Mouse (Mus musculus): Measurements from ENCODE around the gene Sgo2a.
"Not testable (repeated sequence)": the region's sequence is repeated elsewhere in the genome, so short reads cannot be mapped to it uniquely, and the experiment has no call there.

Gene Sgo2a

DNA sequence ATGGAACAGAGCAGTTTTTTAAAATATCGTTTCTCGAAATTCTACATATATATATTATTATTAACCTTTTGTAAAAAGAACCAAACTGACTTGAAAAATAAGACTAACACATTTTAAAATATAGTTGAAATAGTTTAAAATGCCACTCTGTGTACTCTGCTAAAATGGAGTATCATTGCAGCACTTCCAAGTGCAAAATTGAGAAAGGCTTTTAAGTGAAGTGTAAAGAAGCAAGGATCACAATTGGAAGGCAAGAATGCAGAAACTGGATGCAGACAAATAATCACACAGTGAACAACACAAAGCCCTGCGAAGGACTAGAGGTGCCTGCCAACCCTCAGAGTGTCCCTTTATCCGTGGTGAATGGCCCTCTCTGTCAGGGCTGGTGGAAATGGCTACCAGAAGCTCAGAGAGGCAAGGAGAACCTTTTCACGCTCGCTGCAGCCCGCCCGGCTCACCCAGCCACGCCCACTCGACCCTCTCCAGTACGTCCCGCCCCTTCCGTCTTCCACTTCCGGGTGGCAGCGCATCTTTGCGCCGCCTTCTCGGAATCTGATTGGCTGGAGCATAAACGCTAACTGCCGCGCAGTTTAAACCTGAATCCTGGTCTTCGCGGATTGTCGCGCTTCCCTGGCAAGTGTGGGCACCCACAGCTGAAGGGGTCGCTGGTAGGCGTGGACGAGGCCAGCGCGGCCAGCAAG is at the start of gene Sgo2a:
TSS of gene Sgo2a (plus strand) at position 540 of the 701 bp plus-strand sequence.
- peak; percentile 92 for DNase-seq

DNA sequence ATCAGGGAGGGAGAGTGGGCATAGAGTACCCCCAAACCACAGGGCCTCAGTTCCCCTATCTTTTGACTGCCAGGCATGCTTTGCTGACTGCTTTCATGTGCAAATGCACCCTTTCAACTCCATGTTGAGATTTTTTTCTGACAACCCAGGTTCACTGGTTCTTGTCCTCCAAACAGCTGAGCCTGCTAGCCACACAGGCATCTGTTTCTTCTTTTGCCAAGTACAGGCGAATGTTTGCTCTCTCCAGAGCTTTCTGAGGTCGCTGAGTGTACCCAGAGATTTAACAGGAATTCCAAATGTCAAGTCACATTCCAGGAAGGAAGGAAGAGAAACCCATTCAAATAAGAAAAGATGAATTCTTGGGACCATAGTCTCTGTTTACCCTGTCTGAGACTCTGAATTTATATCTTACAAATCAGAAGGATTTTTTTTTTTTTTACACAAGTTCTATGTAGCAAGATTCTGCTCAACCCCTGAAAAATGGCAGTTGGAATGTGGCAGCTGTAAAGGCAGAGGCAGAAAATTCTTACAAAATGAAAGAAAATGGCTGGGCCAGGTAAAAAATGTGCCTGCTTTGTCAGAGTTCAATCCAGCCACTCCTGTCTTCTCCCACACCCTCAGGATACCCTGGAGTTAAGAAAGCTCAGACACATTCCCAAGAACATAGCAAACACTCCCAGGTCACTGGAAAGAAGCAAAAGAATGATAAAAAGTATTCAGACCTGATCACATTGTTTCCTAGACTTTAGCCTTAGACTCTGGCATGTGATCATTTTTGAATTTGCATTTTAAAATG is 48.0 kb upstream of the Sgo2a start:
- no peak for DNase-seq

DNA sequence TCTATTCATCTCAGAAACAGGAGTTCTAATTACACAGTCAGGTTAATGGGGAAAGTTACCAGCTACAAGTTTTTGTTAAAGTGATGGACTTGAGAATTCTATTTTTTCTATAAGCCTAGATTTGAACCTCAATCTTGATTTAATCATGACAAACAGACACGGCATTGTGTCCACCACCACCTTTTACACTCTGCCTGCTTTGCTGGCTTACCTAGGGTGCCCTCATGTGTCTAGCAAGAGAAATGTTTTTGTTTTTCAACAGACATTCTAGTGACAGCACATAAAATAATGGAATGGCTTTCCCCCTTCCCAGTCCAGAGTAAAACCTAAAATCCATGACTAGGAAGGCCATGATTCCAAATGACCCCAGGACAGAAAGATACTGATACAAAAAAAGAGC is 46.6 kb upstream of the Sgo2a start:
- peak; percentile 11 for DNase-seq

DNA sequence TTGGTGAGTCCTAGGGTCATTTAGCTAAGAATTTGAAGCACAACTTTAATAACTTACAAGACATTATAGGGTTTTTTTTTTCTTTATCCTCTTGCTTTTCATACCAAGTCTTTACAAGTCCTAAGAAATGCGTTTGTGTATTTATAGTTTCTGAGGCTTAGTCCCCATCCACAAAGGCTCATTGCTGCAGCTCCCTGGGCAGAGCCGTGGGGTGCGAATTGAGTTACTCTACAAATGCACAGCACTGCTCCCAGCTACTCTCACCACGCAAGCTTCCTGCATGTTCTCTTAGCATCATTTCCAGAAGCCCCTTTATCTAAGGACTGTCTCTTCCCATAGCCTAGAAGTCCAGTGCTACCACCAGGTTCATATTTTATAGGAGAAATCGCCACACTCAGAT is 46.1 kb upstream of the Sgo2a start:
- no peak for DNase-seq

DNA sequence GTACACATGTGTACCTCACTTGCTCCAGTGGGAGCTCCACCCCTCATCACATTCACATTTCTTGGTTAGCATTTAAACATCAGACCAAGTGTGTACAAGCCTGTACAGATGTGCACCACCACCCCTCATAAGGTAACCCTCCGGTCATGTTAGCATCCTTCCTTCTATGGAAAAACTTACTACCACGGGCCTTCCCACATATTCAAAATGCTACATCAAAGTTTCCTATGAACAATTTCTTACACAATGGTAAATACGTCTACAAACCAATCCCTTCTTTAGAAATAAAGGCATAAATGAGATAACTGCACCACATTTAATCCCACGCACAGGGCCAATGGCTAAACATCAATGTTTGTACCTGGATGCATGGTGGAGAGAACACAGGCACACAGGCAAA is 43.3 kb upstream of the Sgo2a start:
- DNase-seq: no peak

DNA sequence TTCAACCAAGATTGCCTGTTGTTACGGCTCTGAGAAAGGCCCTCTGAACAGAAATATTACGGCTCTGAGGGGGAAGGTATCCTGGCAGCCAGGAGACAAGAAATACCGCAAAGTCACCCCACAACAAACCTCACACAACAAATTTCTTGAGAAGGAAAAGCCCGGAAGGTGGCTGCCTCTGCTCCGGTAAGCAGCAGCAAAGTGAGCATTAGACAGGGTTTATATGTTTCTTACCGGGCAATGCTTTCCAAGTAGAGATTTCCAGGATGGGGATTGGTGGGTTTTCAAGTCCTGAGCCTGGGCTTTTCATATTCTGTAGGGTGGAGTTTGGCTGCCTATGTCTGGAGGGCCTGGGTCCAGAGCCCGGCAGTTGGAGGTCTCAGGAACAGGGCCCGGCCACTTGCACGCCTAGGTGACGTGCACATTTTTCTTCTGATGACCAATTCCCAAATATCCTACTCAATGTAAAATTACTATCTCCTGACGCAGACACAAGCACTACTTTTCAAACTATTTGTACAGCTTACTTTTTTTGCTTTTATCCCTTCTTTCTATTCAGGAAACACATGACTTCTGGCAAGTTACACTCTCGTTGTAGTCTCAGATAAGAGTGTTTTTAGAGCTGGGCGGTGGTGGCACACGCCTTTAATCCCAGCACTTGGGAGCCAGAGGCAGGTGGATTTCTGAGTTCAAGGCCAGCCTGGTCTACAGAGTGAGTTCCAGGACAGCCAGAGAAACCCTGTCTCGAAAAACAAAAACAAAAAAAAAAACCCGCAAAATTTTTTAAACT is 42.0 kb upstream of the Sgo2a start:
- DNase-seq: no peak

DNA sequence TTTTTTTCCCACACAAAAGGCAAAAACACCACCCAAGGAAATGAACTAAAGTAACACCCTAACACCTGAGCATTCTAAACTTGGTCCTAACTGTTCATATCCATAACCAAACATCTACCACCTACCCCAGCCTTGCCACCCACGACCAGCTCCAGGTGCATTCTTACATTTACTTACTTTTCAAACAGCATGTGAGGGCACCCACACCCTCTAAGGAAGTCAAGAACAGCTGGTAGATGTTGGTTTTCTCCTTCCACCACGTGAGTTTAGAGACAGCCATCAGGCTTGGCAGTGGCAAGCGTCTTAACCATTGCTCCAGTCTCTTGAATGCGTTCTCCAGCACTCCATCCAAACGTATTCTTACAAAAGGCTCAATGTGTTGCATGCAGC is 41.4 kb upstream of the Sgo2a start:
- no peak for DNase-seq

DNA sequence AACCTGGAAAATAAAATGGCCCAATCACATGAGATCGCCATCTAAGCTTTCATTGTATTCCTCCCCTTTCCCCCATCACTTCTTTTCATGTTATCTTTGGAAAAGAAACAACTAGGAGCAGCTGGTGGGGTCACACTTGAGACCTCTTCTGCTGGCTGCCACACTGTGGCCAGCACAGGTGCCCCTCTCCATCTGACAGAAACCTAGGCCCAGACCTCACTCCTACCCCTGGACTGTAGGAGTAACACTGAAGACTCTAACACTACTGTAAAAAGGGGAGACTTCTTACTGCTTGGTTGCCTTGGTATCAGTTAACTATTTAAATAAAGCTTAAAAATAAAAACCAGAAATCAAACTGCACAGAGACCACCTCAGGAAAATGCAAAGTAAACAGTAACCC is 40.0 kb upstream of the Sgo2a start:
- no peak for DNase-seq

DNA sequence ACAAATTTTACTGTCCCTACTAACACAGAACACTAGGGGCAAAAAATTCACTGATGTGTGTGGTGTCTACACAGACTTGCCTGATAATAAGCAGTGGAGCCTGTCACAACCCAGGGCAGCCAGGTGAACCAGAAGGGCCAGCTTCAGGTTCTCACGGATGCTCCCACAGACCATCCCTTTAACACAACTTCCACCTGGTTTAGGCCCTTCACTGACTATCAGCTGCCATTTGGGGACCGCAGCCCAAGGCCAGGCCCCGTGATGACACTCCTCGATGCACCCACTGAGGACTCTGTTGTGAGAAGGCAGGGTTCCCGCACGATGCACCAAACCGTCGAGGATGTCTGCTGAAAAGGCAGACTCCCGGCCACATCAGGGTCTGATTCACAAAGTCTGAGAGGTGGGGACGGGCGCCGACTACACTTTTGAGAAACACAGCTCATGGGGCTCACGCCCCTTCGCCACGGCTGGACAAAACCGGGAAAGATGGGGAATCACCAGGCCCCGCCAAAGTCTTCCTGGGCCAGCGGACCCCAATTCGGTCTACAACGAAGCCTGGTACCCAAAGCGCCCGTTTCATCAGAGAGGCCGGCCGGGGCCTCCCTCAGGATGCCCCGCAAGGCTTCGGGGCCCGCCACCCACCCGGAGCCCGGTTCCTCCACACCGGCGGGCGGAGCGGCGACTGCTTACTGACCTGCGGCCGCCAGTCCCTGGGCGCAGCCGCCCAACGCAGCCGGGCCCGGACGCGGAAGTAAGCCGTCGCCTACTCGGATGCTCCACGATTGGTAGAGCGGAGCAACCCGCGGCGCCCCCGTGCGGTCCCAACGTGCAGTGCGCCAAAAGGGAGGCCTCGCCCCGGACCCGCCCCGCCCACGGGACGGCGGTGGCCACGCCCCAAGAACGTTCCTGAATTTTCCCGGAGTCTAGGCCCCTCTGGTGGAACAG is 26.2 kb upstream of the Sgo2a start:
- DNase-seq: peak; percentile 94

DNA sequence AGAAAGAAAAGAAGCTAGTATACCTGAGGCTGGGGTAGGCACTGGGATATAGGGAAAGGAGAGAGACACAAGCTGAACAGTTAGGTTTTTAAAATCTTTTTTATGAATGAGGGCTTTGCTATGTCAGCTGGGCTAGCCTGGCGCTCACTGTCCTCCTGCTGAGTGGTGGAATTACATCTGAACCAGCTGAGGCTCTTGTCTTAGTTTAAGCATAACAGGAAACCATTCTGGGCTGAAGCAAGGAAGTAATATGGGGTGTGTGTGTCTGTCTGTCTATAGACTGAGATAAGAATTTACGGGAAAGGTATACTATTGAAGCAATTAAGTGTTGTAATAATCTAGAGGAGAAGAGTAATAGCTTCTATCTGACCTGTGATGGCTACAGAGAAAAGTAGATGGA is 24.2 kb upstream of the Sgo2a start:
- DNase-seq: no peak

DNA sequence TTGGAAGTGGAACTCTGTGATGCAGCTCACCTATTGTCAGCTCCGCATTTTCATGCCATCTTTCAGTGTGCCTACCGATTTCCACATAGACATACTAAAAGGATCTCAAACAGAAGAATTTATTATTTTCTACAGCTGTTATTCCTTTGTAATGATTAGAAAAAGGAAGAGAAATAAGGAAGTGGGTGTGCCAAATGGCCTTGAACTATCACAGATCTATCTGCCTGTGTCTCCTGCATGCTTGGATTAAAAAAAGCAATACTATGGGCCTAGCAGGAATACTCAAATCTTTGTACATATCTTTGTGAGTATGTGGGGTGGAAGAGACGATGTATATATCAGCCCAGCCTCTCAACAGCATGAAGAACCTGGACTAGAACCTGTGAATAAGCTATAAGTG is 18.9 kb upstream of the Sgo2a start:
- no peak for DNase-seq

DNA sequence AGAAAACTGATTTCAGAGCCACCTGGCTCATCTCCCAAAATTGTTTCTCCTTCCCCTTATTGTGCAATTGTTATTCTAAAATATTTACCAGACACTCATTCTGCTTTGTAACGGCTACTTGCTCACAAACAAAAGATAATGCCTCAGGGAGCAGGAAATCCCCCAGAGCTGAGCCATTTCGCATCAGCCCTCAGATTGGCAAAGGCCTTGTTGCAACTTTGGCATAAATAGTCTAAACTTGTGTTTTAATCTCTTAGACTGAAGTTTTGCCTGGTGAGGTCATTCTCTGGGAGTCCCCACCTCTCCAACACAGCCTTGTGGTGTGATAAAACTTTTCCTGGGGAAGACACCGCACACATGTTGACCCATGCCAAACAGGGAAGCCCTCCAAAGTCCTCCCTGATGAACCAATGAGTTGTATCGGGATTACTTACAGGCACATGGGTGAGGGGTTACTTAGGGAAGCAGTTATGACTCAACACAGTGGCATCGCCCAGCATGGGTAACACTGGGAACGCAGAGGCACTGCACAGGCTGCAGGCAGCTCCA is 6.6 kb upstream of the Sgo2a start:
- DNase-seq: no peak

DNA sequence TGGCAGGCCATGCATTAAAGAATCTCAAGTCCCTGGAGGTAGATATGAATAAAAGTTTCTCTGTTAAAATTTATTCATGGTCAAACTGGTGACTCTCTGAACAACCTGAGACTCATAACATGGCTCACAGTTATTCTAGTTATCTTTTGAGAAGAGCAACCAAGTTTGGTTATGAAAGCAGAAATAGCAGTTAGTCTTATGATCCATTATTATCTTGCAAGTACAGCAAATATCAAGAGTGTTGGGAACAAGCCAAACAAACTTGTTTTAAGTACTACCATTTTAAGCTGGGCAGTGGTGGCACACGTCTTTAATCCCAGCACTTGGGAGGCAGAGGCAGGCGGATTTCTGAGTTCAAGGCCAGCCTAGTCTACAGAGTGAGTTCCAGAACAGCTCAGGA is 4.5 kb upstream of the Sgo2a start:
- DNase-seq: no peak

DNA sequence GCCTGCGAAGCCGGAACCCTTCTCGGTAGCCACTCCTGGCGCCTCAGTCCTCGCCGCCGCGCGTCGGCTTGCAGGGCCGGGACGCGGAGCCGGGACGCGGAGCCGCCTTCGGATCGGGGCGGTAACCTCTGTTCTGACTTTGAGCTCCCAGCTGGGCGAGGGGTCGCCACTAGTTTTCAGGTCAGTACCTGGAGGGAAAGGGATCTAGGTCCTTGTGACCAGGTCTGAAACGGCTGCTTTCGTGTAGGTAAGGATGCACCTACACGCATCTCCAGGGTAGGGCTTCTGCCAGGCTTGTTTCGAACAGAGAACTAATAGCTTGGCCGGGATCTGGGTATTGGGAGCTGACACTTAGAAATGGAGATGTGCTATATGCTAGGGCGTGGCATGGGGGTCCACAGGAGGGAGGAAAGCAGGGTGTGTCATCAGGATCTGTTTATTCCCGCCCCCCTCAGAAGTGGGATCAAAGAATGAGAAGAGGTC is 403 bp downstream of the Sgo2a start:
- DNase-seq: no peak

DNA sequence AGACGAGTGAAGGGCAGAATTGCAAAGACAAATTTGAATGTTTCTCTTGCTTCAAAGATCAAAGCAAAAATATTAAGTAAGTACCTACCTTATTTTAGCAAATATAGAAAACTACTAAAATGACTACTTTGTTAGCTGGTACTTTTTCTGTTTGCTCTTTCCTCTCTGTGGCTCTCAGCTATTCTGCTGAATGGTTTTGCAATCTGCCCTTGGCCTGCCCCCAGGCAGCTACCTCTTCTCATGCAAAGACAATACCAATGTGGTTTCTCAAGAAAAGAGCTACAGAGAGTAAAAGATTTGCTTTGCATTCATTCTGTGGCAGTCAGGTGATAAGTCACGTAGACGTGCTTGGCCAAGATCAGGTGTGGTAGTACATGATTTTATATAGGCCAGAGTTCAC is 2.4 kb downstream of the Sgo2a start:
- no peak for DNase-seq

DNA sequence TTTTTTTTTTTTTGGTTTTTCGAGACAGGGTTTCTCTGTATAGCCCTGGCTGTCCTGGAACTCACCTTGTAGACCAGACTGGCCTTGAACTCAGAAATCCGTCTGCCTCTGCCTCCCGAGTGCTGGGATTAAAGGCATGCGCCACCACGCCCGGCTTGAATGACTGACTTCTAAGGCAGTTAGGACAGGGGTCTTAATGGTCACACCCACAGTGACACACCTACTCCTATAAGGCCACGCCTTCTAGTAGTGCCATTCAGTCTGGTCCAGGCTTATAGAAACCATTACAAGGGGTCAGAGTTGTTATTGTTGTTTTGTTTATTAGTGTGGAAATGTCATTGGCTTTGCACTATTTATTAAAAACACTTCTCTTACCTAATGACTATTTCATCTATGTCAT is 10.6 kb downstream of the Sgo2a start:
- DNase-seq: not testable (repeated sequence)

DNA sequence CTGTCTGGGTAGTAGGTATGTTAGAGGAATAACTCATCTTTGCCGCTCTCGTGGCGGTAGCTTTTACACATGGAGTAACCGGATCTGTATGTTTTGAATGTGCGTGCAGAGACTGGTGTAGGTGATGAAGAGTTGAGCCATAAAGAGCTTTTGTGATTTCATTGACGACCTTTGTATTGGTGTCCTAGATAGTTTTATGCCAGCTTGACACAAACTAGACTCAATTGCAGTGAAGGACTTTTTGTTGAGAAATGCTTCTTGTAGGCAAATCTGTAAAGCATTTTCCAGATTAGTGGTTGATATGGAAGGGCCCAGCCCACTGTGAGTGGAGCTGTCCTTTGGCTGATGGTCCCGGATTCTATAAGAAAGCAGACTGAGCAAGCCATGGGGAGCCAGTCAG is 23.1 kb downstream of the Sgo2a start, which contains the start of gene Kctd18:
TSS of gene Kctd18 (minus strand) at position 101 of the 400 bp plus-strand sequence.
- DNase-seq: no peak

DNA sequence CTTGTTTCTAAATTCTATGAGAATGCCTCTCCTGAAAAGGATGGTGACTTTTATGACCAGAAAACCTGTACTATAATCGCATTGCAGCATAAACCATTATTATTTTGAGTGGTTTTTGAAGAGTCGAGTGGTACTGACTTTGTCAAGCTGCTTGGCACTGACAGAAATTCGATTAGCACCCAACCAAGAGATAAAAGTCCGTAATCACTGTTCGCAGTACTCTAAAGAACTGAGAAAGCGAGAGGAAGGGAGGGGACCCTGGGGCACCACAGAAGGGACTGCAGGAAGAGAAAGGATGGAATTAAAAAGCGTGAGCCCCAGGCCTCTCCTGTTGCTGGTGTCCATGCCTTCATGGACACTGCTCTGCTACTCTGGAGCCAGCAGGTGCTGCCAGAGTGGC is 31.9 kb downstream of the Sgo2a start:
- no peak for DNase-seq

DNA sequence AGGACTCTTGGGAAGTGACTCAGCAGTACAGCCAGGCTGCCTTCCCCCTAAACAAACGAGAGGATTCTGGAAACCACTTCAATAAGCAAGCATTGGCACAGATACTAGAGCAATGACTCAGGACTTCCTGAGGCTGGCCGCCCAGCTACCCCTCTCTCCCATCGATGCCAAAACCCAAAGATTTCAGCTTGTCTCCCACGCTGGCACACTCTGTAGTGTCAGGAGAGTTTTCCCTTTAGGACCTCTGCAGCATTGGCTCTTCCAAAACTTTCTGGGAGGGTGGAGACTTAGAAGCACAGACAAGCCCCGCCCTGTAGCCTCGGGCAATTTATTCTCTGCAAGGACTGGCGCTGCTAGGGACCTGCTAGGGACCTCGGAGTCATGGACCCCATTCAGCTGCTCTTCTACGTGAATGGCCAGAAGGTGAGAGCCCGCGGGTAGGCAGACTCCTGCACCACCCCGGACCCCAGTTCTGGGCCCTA is 33.9 kb downstream of the Sgo2a start, which contains the start of gene Aox1:
TSS of gene Aox1 (plus strand) at position 296 of the 482 bp plus-strand sequence.
- peak; percentile 34 for DNase-seq

DNA sequence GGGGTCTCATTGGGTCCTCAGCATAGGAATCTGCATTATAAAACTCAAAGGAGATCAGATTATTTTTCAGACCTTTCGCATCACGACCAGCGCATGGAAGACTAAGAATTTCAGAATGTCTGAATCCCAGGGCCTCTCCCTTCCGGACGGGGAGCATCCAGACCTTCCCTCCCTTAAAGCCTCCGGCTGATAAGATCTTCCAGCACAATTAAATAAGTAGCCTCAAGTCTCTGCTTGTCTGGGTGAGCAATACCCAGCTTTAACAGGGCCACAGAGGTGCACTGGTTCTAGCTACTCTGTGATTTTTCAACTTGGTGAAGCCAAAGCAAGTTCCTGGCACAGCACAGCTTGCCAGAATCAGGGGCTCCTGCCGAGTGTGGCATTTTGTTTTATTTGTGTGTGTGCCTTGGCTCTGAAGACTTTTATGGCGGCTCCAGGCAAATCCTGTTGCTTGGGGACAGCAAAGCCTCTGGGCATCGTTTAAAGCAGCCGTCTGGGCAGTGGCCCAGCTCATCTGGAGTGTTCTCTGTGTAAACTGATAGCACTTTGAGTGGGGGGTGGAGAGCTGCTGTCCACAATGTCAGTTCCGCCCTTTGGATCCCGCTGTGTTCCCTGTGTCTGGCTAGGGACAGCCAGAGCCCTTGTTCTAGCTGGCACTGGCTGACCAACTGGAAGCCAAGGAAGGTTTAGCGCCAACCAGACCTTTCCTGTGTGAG is 34.5 kb downstream of the Sgo2a start:
- peak; percentile 47 for DNase-seq

Measured in right cerebral cortex, adult 18-20 months (tissue).